Mouse (Mus musculus): ENCODE measurements at regions not wholly inside any gene's neighbourhood (a gene's known extent, or its start where the extent isn't known, plus 50 kb on each side); places are given as distances from the start of the nearest gene placed in this dataset.
"Not testable (repeated sequence)": the region's sequence is repeated elsewhere in the genome, so short reads cannot be mapped to it uniquely, and the experiment has no call there.

DNA sequence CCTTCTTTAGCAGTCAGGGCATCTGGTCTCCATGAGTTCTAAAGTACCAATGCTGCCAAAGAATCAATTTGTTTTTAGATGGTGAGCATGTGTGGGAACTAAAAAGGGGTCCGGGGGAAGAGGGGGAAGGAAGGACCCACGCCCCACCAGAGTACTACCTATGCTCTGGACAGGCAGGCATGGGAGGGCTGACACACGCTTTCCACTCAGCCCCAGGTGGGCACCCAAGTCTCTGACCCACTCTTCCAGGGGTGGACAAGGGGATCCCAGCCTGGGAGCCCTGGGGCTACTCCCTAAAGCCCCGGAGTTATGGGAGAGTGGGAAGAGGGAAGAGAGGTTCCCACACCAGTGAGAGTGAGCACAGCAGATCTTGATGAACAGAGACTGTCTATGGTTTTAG lies 1446.9 kb downstream of the Zfp704 start:
- no peak for DNase-seq (ENCODE audit: low spot score)

DNA sequence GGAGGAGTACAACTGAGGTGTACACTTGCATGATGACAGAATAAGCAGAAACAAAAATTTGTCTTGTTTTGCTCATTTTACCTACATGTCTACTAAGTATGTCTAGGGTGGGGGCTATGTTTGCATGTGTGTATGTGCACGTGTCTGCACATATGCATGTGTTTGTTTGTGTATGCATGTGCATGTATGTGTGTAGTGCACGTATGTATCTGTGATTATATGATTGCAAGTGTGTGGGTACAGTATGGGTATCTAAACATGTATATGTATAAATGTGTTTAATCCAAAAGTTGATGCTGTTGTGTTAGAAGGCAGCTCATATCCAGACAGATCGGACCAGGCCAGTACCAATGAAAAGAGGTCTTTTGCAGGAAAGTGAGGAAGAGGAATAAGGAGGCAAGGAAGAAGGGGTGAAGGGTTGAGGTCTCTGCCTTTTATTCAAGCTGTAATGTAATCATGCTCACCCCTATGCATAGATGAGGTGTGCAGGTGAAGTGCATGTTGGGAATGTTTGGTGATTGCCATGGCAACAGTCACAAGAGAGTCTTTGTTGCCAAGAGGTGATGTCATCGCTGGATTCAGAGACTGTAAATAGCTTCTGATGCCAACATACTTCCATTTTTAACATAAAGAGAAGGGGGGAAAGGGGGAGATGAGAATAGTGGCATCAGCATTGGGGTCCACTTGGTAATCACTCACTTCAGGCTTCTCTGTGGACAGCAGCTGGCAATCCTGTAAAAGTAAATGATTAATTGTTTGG lies 1447.7 kb downstream of the Zfp704 start:
- DNase-seq (ENCODE audit: low spot score), result no peak

DNA sequence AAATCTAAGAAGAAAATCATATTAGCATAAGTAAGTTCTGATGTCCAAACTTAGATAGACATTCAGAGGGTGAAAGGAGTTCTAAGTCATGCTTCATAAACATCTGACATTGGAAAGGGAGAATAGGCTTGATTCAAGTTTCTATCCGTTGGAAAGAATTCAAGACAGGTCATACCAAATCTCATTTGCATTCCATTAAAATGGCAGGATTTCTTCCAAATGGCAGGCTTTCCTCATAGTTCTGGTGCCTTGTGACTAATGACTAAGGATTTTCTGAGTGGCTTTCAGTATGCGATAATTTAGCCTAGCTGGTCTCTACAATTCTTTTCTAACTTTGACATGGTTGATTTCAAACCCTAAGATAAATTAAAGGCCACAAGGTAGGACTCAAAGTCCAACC lies 1466.9 kb downstream of the Zfp704 start:
- no peak for DNase-seq (ENCODE audit: low spot score)

DNA sequence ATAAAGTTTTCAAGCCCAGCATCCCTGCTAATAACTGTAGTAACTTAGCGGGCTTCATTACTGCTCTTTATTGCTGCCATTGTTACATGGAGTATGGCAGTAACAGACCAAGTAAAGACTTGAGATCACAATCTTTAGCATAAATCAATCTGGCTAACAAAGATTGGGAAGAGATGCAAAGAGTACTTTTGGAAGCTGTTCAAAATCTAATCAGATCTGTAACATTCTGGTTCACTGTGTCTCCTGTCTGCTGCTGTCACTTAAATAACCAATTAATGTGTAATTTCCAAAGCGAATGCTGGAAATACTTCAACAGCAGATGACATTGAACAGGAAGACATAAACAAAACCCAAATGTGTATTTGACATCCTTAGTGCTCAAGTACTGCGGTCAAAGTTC lies 1467.7 kb downstream of the Zfp704 start:
- DNase-seq (ENCODE audit: low spot score), result no peak

DNA sequence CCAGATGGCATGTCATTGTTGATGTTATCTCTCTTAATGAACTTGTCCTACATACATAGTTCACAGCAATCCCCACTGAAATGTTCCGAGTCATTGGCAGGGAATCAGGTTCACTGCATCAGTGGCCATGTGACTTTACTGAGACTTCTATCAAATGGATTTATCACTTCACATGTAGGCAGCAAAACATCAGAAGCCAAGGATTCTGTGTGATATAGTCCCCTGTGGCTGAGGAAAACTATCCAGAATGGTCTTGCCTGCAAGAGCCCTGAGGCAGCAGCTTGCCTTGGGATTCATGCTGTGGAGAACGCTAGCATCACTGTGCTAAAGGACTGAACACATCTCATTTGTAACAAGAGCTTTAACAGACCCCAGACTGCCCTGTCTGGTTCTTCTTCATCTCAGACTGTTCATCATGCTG lies 1468.2 kb downstream of the Zfp704 start:
- no peak for DNase-seq (ENCODE audit: low spot score)

DNA sequence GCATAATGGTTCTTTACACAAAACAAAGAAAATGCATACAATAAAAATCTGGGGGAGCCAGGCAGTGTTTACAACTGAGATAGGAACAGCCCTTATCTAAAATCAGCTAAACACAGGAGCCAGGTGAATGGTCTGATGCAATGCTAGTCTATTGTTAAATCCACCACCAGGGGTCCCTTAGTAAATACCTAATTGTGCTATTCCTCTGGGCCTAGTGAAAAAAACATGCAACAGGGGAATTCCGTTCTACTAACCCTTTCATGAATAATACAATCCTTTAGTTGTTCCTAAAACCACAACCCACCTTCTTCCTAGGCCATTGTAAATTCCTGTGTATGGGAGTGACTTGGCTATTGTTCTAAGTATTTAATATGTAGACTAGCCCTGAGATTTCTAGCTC lies 1486.2 kb downstream of the Zfp704 start:
- not testable (repeated sequence) for DNase-seq (ENCODE audit: low spot score)

DNA sequence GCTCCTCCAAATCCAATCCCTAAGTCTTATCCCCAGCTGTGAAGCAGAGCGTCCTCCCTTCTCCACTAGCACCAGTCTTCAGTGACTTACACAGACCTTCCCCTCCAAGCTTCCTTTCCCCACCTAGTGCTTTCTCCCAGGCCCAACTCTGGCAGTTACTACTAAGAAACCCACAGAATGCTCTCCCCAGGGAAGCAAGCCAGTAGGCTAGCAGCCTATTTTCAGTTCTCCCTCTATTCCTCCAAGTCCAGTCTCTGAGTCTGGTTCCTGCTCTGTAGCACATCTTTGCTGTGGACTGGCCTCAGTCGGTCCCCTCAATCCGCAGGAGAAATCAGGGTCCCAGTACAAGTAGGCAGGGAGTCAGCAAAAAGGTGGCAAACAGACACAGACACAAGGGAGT lies 1486.7 kb downstream of the Zfp704 start:
- DNase-seq (ENCODE audit: low spot score), result no peak

DNA sequence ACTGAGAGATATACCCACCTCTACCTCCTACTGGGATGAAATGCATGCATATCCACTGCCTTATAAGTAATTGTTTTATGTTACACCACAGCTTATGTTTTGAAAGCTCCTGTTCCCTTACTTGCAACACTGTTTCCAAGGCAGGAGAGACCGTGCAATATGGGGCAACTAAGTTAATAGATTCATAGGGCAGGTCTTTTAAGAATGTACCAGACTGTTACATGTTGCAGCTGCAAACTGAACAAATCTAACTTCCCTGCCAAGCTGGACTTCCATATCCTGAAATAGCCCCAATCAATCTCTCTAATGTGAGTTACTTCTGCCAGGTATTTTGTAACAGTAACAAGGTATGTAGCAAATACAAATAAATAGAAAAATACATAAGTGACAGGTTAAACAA lies 1478.0 kb upstream of the 1700008P02Rik start:
- DNase-seq (ENCODE audit: low spot score), result no peak

DNA sequence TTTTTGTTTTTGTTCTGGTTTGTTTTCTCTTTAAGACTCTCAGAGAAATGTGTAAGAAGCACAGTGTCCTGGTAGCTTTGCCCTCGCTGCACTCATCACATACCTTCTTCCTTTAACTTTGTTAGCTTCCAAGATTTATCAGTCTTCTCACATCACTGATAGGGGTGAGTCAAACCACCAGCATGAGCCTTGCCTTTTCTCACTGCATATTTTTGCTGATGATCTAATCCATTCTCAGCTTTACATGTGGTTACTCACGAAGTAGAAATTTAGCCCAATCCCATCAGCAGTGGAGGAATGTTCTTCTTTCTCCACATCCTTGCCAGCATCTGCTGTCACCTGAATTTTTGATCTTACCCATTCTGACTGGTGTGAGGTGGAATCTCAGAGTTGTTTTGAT lies 1464.5 kb upstream of the 1700008P02Rik start:
- DNase-seq (ENCODE audit: low spot score), result no peak

DNA sequence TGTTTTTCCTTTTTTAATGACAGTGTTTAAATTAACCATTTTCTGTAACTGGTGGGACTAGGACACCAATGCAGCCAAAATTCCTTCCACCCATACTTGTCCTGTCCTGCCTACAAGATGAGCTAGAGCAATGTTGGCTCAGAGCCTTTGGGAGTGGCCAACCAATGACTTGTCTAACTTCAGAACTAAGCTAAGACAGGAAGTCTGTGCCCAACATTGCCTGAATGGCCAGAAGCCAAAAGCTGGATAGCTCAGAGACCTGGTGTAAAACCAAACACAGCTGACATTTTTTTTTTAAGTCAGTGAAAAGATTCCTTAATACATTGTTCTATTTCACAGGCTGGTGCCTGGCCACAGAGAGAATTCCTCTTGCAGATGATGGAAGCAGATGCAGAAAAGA lies 1433.5 kb upstream of the 1700008P02Rik start:
- no peak for DNase-seq (ENCODE audit: low spot score)

DNA sequence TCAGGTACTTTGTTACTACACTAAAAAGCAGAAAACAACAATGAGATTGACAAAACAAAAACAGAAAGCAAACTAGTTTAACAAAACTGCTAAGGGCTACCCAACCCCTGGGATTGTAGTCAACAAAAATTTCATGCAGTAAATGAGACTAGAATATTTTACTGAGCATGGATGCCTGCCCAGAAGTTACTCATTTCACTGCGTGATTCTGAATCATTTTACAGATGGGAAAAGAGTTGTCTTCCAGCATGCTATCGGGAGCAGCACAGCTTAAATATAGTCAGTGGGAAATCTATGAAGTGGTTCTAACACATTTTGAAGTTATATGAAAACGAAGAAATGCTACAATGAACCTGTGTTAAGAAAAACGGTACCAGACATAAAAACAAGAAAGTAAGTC lies 1430.9 kb upstream of the 1700008P02Rik start:
- no peak for DNase-seq (ENCODE audit: low spot score)

DNA sequence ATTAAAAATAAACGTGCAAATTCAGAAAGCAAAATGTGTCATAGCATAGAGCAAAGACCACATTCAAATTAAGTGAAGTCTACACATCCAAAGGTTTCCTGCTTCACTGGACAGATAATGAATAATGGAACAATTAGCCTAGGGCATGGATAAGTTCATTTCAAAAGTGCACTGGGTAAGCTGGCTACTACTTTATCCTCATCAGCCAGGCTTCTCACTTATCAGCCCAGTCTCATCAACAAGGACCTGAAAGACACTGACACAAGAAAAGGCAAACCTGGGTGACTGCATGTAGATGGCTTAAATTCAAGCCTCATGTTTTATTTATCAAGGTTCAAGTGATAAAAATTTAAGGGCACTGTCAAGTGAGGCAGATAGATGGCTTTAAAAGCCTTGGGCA lies 1429.5 kb upstream of the 1700008P02Rik start:
- no peak for DNase-seq (ENCODE audit: low spot score)

DNA sequence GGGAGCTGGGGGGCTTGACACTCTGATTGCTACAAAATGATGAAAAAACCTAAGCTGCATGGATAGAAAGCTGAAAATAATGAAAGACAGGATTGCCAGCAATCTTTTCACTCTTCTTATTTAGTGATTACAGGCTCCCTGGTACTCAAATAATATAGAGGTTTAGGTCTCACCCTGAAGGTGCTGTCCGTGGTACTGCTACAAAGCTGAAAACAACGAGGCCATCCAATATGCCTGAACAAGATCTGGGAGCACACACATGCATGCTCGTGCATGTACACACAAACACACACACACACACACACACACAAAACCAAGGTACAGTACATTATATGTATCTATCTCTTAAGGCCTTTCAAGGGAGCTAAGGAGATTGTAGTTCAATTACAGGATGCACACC lies 1426.1 kb upstream of the 1700008P02Rik start:
- no peak for DNase-seq (ENCODE audit: low spot score)

DNA sequence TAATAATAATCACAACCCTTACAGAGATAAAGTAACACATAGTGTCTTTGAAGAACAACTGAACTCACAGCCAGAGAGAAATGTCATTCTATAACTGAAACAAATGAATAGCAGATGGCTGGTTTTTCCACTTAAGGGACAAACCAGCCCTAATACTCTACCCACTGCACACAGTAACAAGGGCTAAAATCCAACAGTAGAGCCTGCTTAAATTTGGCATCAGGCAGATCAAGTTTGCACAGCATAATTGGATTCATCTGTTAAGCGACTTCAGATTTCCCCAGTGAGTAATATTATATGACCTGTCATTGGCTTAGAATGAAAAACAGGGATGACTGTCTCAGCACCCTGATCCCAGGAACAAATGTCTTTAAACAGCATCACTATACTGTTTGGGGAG lies 1416.5 kb upstream of the 1700008P02Rik start:
- no peak for DNase-seq (ENCODE audit: low spot score)

DNA sequence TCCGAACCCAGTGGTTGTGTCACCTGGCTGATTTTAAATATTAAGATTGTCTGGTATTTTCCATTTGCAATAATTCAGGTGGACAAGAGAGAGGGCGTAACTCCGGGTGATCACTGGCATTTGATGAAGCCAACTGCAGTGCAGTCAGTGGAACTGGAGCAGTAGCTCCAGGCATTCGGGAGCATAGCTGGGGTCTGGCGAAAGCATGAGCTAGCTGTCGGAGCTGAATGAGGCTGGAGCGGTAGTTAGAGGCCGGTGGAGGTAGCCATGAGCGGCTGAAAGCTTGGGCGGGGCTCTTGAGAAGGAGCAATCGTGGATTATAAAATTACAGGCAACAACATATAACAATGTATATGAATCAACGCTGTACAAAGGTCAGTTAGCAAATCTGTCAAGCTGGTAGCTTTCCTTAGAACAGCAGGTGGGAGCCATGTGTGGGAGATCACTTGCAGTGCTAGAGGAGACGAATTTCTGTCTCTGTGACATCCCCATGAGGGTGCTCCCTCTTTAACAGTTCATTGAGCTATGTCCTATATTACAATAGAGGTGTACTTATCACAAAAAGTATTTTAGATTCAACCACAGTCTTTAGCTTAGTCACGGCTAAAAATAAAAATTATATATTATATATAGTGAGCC lies 1415.0 kb upstream of the 1700008P02Rik start:
- DNase-seq (ENCODE audit: low spot score), result no peak

DNA sequence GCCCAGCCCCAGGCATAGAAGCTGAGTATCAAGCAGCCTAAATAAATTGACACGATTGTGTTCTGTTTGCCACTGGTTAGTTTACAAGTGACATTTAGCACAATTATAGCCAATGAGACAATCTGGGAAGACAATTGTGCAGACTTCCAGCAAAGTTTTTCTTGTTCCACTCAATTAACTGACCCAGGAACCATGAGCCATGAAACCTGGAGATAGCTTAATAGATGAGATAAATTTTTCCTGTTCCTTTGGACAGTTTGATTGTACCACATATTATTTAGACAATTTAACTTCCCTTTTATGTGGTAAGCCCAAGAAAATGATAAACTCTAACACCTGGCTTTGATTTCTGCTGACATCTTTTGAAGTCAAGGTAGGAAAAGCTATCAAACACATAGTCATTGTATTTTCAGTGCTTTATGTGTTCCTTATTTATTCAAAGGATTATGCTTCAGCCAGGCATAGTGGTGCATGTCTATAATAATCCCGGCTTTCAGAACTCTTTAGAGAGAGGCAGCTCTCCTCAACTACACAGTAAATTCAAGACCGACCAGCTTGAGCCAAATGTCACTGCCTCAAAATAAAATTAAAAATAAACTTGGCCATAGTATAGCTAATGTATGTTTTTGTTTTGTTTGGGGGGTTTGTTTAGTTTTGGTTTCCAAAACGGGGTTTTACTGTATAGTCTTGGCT lies 1406.2 kb upstream of the 1700008P02Rik start:
- DNase-seq (ENCODE audit: low spot score), result no peak

DNA sequence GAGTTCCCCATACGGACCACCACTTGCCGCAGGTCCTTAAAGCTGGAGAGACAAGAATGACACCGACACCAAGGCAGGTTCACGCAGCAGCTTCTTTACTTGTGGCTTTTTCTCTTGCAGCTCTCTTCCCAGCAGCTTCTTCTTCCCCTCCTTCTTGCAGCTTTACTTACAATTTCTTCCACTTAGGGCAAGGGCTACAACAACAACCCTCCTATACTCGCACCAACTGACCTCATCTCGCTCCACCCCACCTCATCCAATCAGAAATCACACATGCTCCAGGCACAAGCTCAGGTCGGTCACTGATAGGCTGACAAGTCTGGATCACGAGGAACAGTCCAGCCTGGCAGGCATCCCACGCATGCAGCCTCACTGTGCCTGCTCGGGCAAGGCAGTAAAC lies 1402.4 kb upstream of the 1700008P02Rik start:
- no peak for DNase-seq (ENCODE audit: low spot score)

DNA sequence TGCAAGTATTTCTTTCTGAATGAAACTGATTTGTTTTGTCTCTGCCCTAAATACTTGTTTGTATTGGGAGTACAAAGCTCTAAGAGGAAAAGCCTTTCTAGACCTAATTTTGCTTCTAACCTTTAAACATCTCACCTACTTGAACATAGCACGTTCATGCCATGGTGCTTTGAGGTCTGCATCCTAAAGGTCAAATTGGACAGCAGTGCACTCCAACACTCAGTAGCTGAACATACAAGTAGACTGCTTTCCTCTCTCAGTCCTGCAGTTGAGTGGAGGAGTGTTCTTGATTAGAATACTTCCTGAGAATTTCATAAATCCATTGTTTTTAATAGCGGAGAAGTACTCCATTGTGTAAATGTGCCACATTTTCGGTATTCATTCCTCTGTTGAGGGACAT lies 1397.2 kb upstream of the 1700008P02Rik start:
- no peak for DNase-seq (ENCODE audit: low spot score)

DNA sequence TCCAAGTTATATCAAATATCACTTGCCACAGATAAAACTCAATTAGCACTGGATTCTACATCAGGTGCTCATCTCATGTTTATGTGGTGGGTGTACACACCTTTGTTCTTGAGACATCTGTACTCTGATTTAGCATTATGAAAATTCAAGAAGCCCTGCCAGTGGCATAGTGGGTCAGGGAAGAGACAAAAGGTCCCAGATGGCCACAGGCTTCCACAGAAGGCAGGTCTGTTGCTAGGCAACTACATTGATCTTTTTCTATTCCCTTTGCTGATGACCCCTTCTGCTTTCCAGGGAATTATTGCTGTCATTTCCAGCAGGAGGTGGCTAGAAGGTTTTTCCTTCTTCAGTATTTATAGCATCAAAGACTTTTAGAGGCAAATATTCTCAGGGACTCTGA lies 1396.7 kb upstream of the 1700008P02Rik start:
- no peak for DNase-seq (ENCODE audit: low spot score)

DNA sequence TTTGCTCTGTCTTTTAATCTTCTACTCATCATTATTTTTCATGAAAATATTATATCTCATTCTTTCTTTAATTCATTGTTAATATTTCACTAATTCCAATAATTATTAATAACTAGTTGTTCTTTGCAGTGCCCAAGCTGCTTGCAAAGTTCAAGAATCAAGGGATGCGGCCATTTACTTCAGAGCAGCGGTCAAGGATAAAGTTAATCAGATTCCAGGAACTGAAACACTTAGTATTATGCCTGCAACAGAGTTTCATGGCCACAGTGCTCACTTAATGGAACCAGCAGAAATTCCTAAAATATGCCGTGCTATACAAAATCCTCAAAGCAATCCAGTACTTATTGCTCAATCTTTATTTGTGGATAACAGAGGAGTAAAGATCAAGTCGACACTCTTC lies 1389.7 kb upstream of the 1700008P02Rik start:
- no peak for DNase-seq (ENCODE audit: low spot score)

DNA sequence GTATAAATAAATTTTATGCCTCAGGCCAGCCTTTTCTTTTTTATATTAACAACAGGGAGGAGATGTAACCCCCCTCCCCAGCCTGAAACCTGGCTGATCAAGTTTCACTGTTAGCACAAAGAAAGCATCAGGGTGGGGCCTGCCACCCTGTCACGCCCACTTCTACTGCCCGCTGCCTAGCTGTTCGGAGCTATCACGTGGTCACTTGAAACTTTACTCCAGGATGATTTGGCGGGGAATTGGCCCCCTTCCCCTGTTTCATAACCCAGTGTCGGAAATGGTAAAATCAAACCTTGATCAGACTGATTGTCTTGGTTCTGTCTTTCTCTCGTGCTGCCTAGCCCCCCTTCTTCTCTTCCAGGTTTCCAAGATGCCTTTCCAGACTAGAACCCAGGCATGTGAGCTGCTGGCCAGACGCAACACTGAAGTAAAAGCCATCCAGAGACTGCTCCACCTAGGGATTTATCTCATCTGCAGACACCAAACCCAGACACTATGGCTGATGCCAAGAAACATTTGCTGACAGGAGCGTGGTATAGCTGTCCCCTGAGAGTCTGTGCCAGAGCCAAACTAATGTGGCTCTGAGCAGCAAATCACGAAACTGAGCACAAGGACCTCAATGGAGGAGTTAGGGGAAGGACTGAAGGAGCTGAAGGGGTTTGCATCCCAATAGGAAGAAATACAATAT lies 1386.6 kb upstream of the 1700008P02Rik start:
- no peak for DNase-seq (ENCODE audit: low spot score)

DNA sequence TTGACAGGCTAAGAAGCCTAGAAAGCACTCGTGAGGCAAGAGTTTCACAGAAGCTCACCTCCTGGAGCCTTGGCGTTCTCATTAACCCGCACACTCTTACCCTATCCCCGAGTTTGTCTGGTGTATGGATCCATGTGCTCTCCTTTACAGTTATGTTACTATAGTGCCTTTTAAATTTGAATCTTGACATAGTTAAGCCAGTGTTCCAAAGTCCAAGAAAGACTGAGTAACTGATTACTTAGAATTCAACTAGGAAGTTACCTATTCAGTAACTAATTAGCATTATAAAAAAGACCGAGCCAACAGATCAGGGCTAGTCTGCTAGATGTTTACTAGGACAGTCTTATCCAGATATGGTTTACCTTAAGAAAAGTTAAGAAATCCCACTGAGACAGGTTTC lies 1386.0 kb upstream of the 1700008P02Rik start:
- DNase-seq (ENCODE audit: low spot score), result no peak

DNA sequence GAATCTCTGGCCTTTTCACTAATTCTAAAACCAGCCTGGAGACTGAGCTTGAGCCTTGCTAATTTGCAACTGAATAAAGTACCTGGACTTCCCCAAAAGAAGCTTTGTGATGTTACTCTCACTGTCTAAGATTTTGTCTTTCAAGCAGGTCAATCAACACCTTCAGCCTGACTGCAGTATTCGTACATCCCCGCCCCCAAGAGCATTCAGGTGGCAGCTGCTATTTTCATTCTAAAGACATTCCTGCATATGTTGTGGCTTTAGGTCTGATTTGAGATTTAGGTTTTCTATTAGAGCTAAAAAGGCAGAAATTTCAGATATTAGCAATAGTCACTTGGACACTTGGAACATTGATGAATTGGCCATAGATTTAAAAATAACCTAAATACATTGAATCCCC lies 1385.4 kb upstream of the 1700008P02Rik start:
- not testable (repeated sequence) for DNase-seq (ENCODE audit: low spot score)

All from ovary, postnatal 10 days (tissue).